Mouse (Mus musculus): ENCODE data around the gene Aldh3a2. TPM values are rescaled to one million over a fixed set of nuclear protein-coding genes. Genes with fewer than 3 reads are reported as not detected.
A peak's percentile ranks its signal among the peaks of the same experiment; 100 is the strongest.

The Aldh3a2 gene
- polyA plus RNA-seq, 1 experiment from 2014 or later, result 25.9 TPM

DNA sequence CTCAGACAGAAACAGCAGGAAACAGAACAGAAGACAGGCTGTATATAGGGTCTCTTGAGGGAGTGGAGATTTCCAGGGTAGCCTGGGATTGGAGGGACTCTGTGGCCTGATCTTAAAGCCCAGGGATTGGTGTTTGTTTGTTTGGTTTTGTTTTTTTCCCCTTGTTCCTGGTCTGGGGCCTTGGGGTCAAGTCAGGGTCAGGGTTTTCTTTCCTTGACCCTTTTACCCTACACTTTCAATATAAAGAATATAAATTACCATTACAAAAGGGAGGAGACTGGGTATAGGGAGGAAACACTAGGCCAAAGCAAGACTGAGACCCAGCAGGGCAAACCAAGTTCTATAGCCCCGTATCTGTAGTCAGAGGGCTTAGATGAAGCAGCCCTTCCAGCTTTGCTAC, 29.3 kb upstream of the Aldh3a2 start:
- no peak for ATAC-seq (ENCODE audit: insufficient number of reproducible peaks, insufficient read depth, low FRiP score, low TSS enrichment, low read depth)
- Histone ChIP-seq H3K9ac (no peak overlapping the region), H3K27me3 (no peaks in the 10 kb centered on the region), H3K4me3 (no peak overlapping the region), H3K27ac (no peak overlapping the region), H3K4me2 (no peak overlapping the region), H3K36me3 (no peaks in the 10 kb centered on the region), H3K9me3 (no peaks in the 10 kb centered on the region), H3K4me1 (peaks cover 10% of the 10 kb centered on the region)
- 82% methylated on average over 1 of the region's 1 CpGs for WGBS

- Histone ChIP-seq H3K9ac (no peak overlapping the region), H3K9me3 (no peaks in the 10 kb centered on the region), H3K4me1 (peaks cover 5% of the 10 kb centered on the region), H3K27ac (no peak overlapping the region), H3K4me3 (no peak overlapping the region), H3K36me3 (no peaks in the 10 kb centered on the region), H3K27me3 (no peaks in the 10 kb centered on the region), H3K4me2 (no peak overlapping the region)
- no peak for ATAC-seq (ENCODE audit: insufficient number of reproducible peaks, insufficient read depth, low FRiP score, low TSS enrichment, low read depth)
- WGBS, result 86% methylated on average over 2 of the region's 2 CpGs
Measured at GRCm38 (mm10) chr11:61295556-61295955, 28.3 kb upstream of the Aldh3a2 start.

GRCm38 (mm10) chr11:61294431-61294830, 27.2 kb upstream of the Aldh3a2 start:
- Histone ChIP-seq H3K4me2 (no peak overlapping the region), H3K36me3 (no peaks in the 10 kb centered on the region), H3K4me1 (no peaks in the 10 kb centered on the region), H3K9ac (no peak overlapping the region), H3K9me3 (no peaks in the 10 kb centered on the region), H3K27me3 (no peaks in the 10 kb centered on the region), H3K4me3 (no peak overlapping the region), H3K27ac (no peak overlapping the region)
- WGBS, result 80% methylated on average over 3 of the region's 3 CpGs
- no peak for ATAC-seq (ENCODE audit: insufficient number of reproducible peaks, insufficient read depth, low FRiP score, low TSS enrichment, low read depth)

GRCm38 (mm10) chr11:61293251-61293650, 26.0 kb upstream of the Aldh3a2 start:
- no peak overlapping the region for H3K4me3 ChIP-seq
- no peak overlapping the region for H3K9ac ChIP-seq
- H3K27me3 ChIP-seq, result no peaks in the 10 kb centered on the region
- no peak overlapping the region for H3K4me2 ChIP-seq
- no peaks in the 10 kb centered on the region for H3K9me3 ChIP-seq
- H3K4me1 ChIP-seq, result no peaks in the 10 kb centered on the region
- no peaks in the 10 kb centered on the region for H3K36me3 ChIP-seq
- no peak for ATAC-seq (ENCODE audit: insufficient number of reproducible peaks, insufficient read depth, low FRiP score, low TSS enrichment, low read depth)
- 41% methylated on average over 2 of the region's 2 CpGs for WGBS
- no peak overlapping the region for H3K27ac ChIP-seq

DNA sequence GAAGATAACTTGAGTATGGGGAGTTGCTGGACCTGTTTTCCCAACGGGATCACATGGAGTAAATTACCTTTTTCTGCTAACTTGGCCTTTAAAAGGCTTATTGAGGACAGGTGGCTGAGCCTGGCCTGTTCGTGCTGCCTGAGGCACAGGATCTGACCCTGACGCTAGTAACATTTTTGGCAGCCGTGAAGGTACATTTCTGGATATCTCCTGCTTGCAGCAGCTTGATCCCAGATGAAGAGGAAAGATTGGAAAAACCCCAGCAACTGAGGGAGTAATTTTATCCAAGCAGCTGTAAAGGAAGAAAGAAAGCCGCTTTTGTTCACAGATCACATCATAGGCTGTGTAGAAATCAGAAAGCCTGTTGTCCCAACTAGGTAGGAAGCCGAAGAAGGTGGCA, 17.1 kb upstream of the Aldh3a2 start:
- Histone ChIP-seq H3K4me1 (0 out of 2 replicates have a peak, but pooled peaks cover 7% of the 10 kb centered on the region), H3K36me3 (no peaks in the 10 kb centered on the region), H3K9me3 (no peaks in the 10 kb centered on the region), H3K27me3 (no peaks in the 10 kb centered on the region), H3K27ac (peak overlapping the region; percentile 55), H3K9ac (no peak overlapping the region), H3K4me3 (no peak overlapping the region), H3K4me2 (no peak overlapping the region)
- WGBS, result 30% methylated on average over 6 of the region's 6 CpGs
- no peak for ATAC-seq (ENCODE audit: insufficient number of reproducible peaks, insufficient read depth, low FRiP score, low TSS enrichment, low read depth)

DNA sequence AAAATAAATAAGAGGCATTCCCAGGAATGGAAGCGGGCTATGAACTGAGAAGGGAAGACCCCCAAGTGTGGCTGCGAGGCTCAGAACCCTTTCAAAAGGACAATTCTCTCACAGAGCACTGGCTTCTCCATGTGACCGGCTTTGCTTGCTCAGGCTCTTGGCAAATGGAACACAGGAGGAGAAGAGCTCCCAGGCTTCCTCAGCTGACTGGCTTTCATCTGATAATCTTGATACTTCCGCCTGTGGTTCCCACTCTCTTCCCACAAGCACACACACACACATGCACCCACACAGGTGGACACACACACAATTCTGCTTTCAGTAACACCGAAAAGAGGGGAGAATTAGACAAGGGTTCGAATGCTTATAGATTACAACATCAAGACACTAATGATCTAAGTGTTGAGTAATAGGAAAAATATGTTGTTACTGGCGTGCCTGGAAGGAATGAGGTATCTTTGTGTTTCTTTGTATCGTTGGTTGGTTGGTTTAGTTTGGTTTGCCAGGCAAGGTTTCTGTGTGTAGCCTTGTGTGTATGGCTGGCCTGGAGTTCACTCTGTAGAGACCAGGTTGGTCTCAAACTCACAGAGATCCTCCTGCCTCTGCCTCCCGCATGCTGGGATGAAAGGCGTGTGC, 16.3 kb upstream of the Aldh3a2 start:
- Histone ChIP-seq H3K27me3 (no peaks in the 10 kb centered on the region), H3K4me3 (no peak overlapping the region), H3K9ac (no peak overlapping the region), H3K9me3 (no peaks in the 10 kb centered on the region), H3K4me1 (0 out of 2 replicates have a peak, but pooled peaks cover 7% of the 10 kb centered on the region), H3K4me2 (no peak overlapping the region), H3K36me3 (no peaks in the 10 kb centered on the region), H3K27ac (no peak overlapping the region)
- ATAC-seq (ENCODE audit: insufficient number of reproducible peaks, insufficient read depth, low FRiP score, low TSS enrichment, low read depth), result no peak
- WGBS, result 76% methylated on average over 10 of the region's 10 CpGs

DNA sequence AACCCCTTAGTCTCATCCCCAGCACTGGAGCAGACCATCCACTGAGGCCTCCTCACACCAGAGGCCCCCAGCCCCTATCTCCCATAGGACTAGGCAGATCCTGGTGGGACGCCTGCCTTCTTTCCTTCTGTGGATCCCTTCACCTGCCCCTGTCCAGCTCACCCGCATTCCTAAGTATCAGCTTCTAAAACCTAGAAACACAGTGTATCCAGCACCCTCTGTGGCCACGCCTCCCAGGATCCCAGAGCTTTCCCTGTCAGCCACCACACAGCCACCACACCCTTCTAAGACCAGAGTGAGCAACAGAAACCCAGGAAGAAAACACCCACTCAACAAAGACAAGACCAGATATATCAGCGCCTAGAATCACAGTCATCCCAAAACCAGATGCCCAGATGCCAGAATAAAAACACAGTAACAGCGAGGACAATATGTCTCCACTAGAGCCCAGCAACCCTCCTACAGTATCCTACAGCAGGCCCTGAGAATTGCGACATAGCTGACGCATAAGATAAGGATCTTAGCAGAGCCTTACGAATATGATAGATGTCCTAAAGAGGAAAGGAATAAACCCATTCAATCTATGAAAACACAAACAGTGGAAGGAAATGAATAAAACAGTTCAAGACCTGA, 11.3 kb upstream of the Aldh3a2 start:
- Histone ChIP-seq H3K4me2 (no peak overlapping the region), H3K4me1 (no peaks in the 10 kb centered on the region), H3K27me3 (no peaks in the 10 kb centered on the region), H3K36me3 (no peaks in the 10 kb centered on the region), H3K9me3 (no peaks in the 10 kb centered on the region), H3K9ac (no peak overlapping the region), H3K4me3 (no peak overlapping the region), H3K27ac (no peak overlapping the region)
- no peak for ATAC-seq (ENCODE audit: insufficient number of reproducible peaks, insufficient read depth, low FRiP score, low TSS enrichment, low read depth)
- 79% methylated on average over 8 of the region's 8 CpGs for WGBS

- H3K27me3 ChIP-seq, result no peaks in the 10 kb centered on the region
- H3K4me2 ChIP-seq, result no peak overlapping the region
- ATAC-seq (ENCODE audit: insufficient number of reproducible peaks, insufficient read depth, low FRiP score, low TSS enrichment, low read depth), result no peak
- H3K4me1 ChIP-seq, result no peaks in the 10 kb centered on the region
- no peaks in the 10 kb centered on the region for H3K36me3 ChIP-seq
- H3K4me3 ChIP-seq, result no peak overlapping the region
- H3K27ac ChIP-seq, result no peak overlapping the region
- WGBS, result 71% methylated on average over 2 of the region's 2 CpGs
- no peak overlapping the region for H3K9ac ChIP-seq
- H3K9me3 ChIP-seq, result no peaks in the 10 kb centered on the region
Measured at GRCm38 (mm10) chr11:61277937-61278336, 10.7 kb upstream of the Aldh3a2 start.

- Histone ChIP-seq H3K9me3 (no peaks in the 10 kb centered on the region), H3K27ac (no peak overlapping the region), H3K4me1 (no peaks in the 10 kb centered on the region), H3K4me3 (no peak overlapping the region), H3K27me3 (no peaks in the 10 kb centered on the region), H3K4me2 (no peak overlapping the region), H3K36me3 (no peaks in the 10 kb centered on the region), H3K9ac (no peak overlapping the region)
- 82% methylated on average over 3 of the region's 3 CpGs for WGBS
- no peak for ATAC-seq (ENCODE audit: insufficient number of reproducible peaks, insufficient read depth, low FRiP score, low TSS enrichment, low read depth)
Measured at GRCm38 (mm10) chr11:61276482-61276881, 9.2 kb upstream of the Aldh3a2 start.

DNA sequence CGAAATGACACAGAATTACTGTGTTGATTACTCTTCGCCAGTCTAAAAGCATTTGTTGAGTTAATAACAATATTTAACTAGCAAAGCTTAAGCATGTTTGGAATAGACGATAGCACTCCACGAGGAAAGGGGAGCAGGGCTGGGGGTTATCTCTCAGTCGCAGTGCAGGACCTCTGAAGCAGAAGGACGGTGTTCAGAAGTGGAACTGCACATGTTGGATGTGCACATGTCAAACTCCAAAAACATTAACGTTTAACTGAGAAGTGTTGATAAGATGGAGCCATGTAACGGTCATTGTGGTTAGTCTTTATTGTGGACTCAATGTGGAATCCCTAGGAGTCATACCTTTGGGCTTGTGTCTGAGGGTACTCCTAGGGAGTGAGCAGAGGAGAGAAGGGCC, 7.8 kb upstream of the Aldh3a2 start:
- ATAC-seq (ENCODE audit: insufficient number of reproducible peaks, insufficient read depth, low FRiP score, low TSS enrichment, low read depth), result no peak
- 85% methylated on average over 8 of the region's 8 CpGs for WGBS

GRCm38 (mm10) chr11:61274421-61274820, 7.2 kb upstream of the Aldh3a2 start:
- H3K27me3 ChIP-seq, result no peaks in the 10 kb centered on the region
- H3K9ac ChIP-seq, result no peak overlapping the region
- H3K36me3 ChIP-seq, result no peaks in the 10 kb centered on the region
- WGBS, result 72% methylated on average over 1 of the region's 1 CpGs
- no peaks in the 10 kb centered on the region for H3K4me1 ChIP-seq
- H3K27ac ChIP-seq, result no peak overlapping the region
- no peak for ATAC-seq (ENCODE audit: insufficient number of reproducible peaks, insufficient read depth, low FRiP score, low TSS enrichment, low read depth)
- H3K9me3 ChIP-seq, result no peaks in the 10 kb centered on the region
- no peak overlapping the region for H3K4me2 ChIP-seq
- H3K4me3 ChIP-seq, result no peak overlapping the region

More for the DNA sequence above, 7.8 kb upstream of the Aldh3a2 start:
- Histone ChIP-seq H3K27ac (no peak overlapping the region), H3K9me3 (no peaks in the 10 kb centered on the region), H3K27me3 (no peaks in the 10 kb centered on the region), H3K36me3 (no peaks in the 10 kb centered on the region), H3K4me3 (no peak overlapping the region), H3K4me2 (no peak overlapping the region), H3K9ac (no peak overlapping the region), H3K4me1 (no peaks in the 10 kb centered on the region)

GRCm38 (mm10) chr11:61273928-61274327, 6.7 kb upstream of the Aldh3a2 start:
- no peaks in the 10 kb centered on the region for H3K36me3 ChIP-seq
- H3K4me3 ChIP-seq, result no peak overlapping the region
- no peak overlapping the region for H3K9ac ChIP-seq
- WGBS, result 77% methylated on average over 2 of the region's 2 CpGs
- H3K9me3 ChIP-seq, result no peaks in the 10 kb centered on the region
- no peaks in the 10 kb centered on the region for H3K4me1 ChIP-seq
- ATAC-seq (ENCODE audit: insufficient number of reproducible peaks, insufficient read depth, low FRiP score, low TSS enrichment, low read depth), result no peak
- no peak overlapping the region for H3K4me2 ChIP-seq
- no peak overlapping the region for H3K27ac ChIP-seq
- no peaks in the 10 kb centered on the region for H3K27me3 ChIP-seq

All from embryonic facial prominence, embryonic 13.5 days (tissue).